In the genomic region with DNA sequence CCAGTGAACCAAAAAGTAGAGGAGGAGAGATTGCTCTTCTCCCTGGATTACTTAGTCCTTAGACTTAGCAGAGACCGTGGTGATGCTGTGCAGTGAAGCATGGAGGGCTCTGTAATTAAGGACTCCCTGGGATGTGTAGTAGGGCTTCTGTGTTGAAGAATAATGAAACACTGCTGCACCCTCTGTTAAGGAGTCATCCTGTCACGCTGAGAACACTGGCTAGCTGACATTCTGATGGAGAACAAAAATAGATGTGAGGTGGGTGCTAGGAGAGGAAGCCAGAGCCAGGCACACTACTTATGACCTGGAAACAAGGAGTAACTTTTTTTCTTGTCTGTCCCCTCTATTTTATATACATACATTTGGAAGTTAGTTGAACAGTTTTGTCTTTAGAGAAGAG, we compare ENCODE assay signal across 23 mouse cellular contexts. TPM values are rescaled to one million over a fixed set of nuclear protein-coding genes. Genes with fewer than 3 reads are reported as not detected.
DNase-seq lines count a peak whose midpoint lies in the region; ATAC-seq and TF ChIP-seq lines count a peak whose summit lies in the region.
"Had no signal": no experiment of that assay in that cellular context is flagged by ENCODE, and none has a peak within 500 bp of the region (broad histone marks: within the 10 kb centered on the region; RNA-seq: fewer than 3 reads in every experiment).

No protein-coding gene starts in this region.

- no peak overlapping the region; the same call in 1 of the 2 replicates for H3K4me2 ChIP-seq in heart, embryonic 15.5 days
- no peak overlapping the region for H3K4me2 ChIP-seq in kidney, embryonic 14.5 days (replicated peaks; ENCODE audit: low read depth, low read length)
- H3K4me2 ChIP-seq: forebrain, embryonic 13.5 days; hindbrain, embryonic 15.5 days; intestine, embryonic 15.5 days; neural tube, embryonic 12.5 days had no signal

- ATAC-seq in heart, embryonic 15.5 days (replicated peaks; ENCODE audit: insufficient number of reproducible peaks, insufficient read depth, low FRiP score, low read depth) = no peak
- no peak for ATAC-seq in kidney, embryonic 14.5 days (ENCODE audit: low FRiP score, low TSS enrichment)
- ATAC-seq: CD4-positive, CD25-positive, alpha-beta regulatory T cell, adult 4 months; forebrain, embryonic 13.5 days; intestine, embryonic 15.5 days; lung, postnatal 0 days; Patski had no signal

- WGBS in heart, embryonic 15.5 days = 25% methylated on average over 2 of the region's 2 CpGs
- 13% methylated on average over 2 of the region's 2 CpGs for WGBS in kidney, embryonic 14.5 days

- intact Hi-C loops in gastrocnemius, adult 2 months (cut with DNase I) = no loop called here

- H3K4me1 ChIP-seq in heart, embryonic 15.5 days (replicated peaks) = peaks cover 28% of the 10 kb centered on the region
- peaks cover 6% of the 10 kb centered on the region; the same call in 1 of the 2 replicates for H3K4me1 ChIP-seq in kidney, embryonic 14.5 days (ENCODE audit: control insufficient read depth, insufficient read depth, low read length)
- H3K4me1 ChIP-seq: intestine, embryonic 15.5 days had no signal

- peak overlapping the region; percentile 32 for H3K27ac ChIP-seq in gastrocnemius, adult 2 months
- peak overlapping the region; percentile 77 for H3K27ac ChIP-seq in heart, embryonic 15.5 days
- H3K27ac ChIP-seq in kidney, embryonic 14.5 days (ENCODE audit: low read depth, low read length) = no peak overlapping the region
- H3K27ac ChIP-seq: forebrain, embryonic 13.5 days; hindbrain, embryonic 15.5 days; intestine, embryonic 15.5 days; neural tube, embryonic 12.5 days had no signal

- no peaks in the 10 kb centered on the region for H3K27me3 ChIP-seq in heart, embryonic 15.5 days
- no peaks in the 10 kb centered on the region for H3K27me3 ChIP-seq in kidney, embryonic 14.5 days (ENCODE audit: control insufficient read depth, insufficient read depth, low read length)
- H3K27me3 ChIP-seq: forebrain, embryonic 13.5 days; hindbrain, embryonic 15.5 days; intestine, embryonic 15.5 days; neural tube, embryonic 12.5 days; Patski had no signal

- DNase-seq in gastrocnemius, adult 2 months = no peak
- no peak for DNase-seq in gastrocnemius, adult 8-10 months (ENCODE audit: low spot score in 2 of 2)
- no peak for DNase-seq in heart, adult 9 months (ENCODE audit: low spot score in 2 of 2)
- peak; percentile 22 to 23 for DNase-seq in kidney, postnatal 36 days
- peak; percentile 65 for DNase-seq in brain, adult 2 months (ENCODE audit: low read depth, low spot score)
- DNase-seq in testis, postnatal 14 days (ENCODE audit: low spot score) = no peak
- DNase-seq: adrenal gland, adult 8-10 months; cerebellum, adult 9-11 months; gastrocnemius, postnatal 25 days; kidney, postnatal 10 days; liver; right cerebral cortex, postnatal 14 days; spleen, adult 18-20 months; thymus, postnatal 4 days had no signal

- TF ChIP-seq CTCF in gastrocnemius, adult 2 months (IDR thresholded peaks at IDR 0.05) = no peak

- H3K4me3 ChIP-seq in gastrocnemius, adult 2 months = no peak overlapping the region
- H3K4me3 ChIP-seq in heart, embryonic 15.5 days = no peak overlapping the region
- H3K4me3 ChIP-seq in kidney, embryonic 14.5 days (ENCODE audit: low read length) = no peak overlapping the region
- H3K4me3 ChIP-seq: forebrain, embryonic 13.5 days; hindbrain, embryonic 15.5 days; intestine, embryonic 15.5 days; neural tube, embryonic 12.5 days had no signal

- no peak overlapping the region for H3K9ac ChIP-seq in heart, embryonic 15.5 days
- H3K9ac ChIP-seq in kidney, embryonic 14.5 days (ENCODE audit: low read depth, low read length) = no peak overlapping the region
- H3K9ac ChIP-seq: forebrain, embryonic 13.5 days; hindbrain, embryonic 15.5 days; intestine, embryonic 15.5 days; neural tube, embryonic 12.5 days had no signal

- H3K9me3 ChIP-seq in heart, embryonic 15.5 days (replicated peaks) = no peaks in the 10 kb centered on the region
- peaks cover 2% of the 10 kb centered on the region; the same call in 1 of the 2 replicates for H3K9me3 ChIP-seq in kidney, embryonic 14.5 days (ENCODE audit: control insufficient read depth, low read length)
- H3K9me3 ChIP-seq: forebrain, embryonic 13.5 days; hindbrain, embryonic 15.5 days; intestine, embryonic 15.5 days had no signal

- H3K36me3 ChIP-seq in heart, embryonic 15.5 days = no peaks in the 10 kb centered on the region
- no peaks in the 10 kb centered on the region for H3K36me3 ChIP-seq in kidney, embryonic 14.5 days (ENCODE audit: control insufficient read depth, insufficient read depth, low read length)
- H3K36me3 ChIP-seq: hindbrain, embryonic 15.5 days; intestine, embryonic 15.5 days; neural tube, embryonic 12.5 days had no signal

RNA-seq across cellular contexts. Expression of a gene that starts 22.6 kb away (rescaled TPM):
- 10 to 100 TPM; 18.5 to 24.8 TPM for total RNA-seq in gastrocnemius, adult 2 months (2021)
- 10 to 100 TPM; 17.0 to 20.8 (median 18.6) TPM for total RNA-seq in gastrocnemius, adult 8-10 months (2022)
- polyA plus RNA-seq in heart, embryonic 15.5 days (2015; fragmentation: Nextera tagmentation; extraction: Ambion mirVana) = 6.6 and 7.3 TPM in 2 replicates
- 11.5 and 13.2 TPM in 2 replicates for polyA plus RNA-seq in kidney, embryonic 14.5 days (2014; fragmentation: Nextera tagmentation; extraction: Ambion mirVana)

Comparison
In these comparisons a context has a peak if more than half of its experiments do, and no peak if none do; other contexts are left out.
1. DNase-seq: peak in kidney, postnatal 36 days (2 of 2) and brain, adult 2 months (single experiment); none in gastrocnemius, adult 2 months (single experiment), gastrocnemius, adult 8-10 months (0 of 2), heart, adult 9 months (0 of 2) and testis, postnatal 14 days (single experiment).